Mouse (Mus musculus): ENCODE data around the gene Pcp4l1.

DNA sequence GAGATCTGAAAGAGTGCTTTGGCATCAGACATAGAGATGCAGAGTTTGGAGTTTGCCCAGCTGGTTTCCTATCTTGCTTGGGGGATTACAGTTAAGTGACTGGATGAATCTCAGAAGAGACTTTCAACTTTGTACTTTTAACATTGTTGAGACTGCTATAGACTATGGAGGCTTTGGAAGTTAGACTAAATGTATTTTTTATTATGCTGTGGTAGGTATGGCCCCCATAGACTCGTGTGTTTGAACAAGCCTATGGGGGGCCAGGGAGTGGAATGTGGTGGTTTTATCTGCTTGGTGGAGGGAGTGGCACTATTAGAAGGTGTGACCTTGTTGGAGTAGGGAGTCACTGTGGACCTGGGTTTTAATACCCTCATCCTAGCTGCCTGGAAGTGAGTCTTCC is 3.5 kb upstream of the Pcp4l1 start:
- TF ChIP-seq CTCF (IDR thresholded peaks at IDR 0.05; ENCODE audit: low read depth) (no peak), EP300 (IDR thresholded peaks at IDR 0.05; ENCODE audit: low read depth) (no peak)

Data from heart, postnatal 0 days (tissue).